Mouse (Mus musculus): ENCODE measurements around the gene Fgfr4.

Fgfr4 gene

DNA sequence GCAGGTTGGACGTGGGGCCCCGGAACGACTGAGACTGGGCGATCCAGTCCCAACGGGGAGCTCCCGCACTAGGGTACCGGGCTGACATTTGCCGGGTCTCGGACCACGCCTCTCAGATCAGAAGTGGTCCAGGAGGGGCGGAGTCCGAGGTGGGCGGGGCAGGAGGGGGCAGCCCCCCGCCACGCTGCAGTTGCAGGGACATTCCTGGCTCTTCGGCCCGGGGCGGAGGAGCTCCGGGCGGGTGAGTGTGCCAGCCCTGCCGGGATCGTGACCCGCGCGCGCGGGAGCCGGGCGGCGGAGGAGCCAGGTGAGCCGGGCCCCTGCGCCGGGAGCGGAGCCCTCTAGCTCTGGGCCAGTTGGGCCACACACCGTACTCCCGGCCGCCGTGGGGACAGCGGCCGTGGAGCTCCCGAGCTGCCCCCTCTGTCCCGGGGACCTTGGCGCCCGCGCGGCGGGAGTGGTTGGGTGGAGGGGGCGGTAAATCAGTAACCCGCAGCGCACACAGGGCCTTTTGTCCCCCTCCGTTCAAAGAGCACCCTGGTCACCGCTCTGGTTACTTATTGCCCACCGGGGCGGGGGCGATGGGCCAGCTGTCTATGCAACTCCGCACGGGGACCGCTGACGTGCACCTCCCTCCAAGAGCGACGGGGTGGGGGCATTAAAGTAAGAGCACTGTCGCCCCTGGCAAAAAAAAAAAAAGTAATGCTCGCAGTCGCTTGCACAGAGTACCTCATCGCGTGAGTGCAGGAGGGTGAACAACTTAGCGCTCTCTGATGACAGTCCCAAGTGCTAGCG lies at the start of gene Fgfr4:
Gene Fgfr4, plus strand, starts transcription at position 20 of the 795 bp plus-strand sequence.
- no peak for DNase-seq (ENCODE audit: extremely low read depth, low read depth, low spot score)

DNA sequence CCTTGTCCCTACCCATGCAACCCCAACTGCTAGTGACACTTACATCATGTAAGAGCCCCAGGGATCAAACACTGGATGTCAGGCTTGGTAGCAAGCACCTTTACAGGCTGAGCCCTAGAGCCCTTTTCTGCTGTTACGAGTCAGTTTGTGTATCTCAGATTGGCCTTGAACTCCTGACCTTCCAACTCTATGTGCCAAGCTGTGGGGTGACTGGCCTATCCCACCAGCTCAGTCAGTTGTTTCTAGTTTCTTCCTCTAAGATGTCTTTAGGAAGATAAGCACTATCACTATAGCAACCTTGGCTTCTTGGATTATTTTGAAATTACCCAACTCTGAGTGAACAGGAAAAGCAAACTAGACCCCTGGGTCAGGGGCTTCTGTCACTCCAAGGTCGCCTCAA lies 49.1 kb upstream of the Fgfr4 start:
- DNase-seq (ENCODE audit: extremely low read depth, low read depth, low spot score): no peak

DNA sequence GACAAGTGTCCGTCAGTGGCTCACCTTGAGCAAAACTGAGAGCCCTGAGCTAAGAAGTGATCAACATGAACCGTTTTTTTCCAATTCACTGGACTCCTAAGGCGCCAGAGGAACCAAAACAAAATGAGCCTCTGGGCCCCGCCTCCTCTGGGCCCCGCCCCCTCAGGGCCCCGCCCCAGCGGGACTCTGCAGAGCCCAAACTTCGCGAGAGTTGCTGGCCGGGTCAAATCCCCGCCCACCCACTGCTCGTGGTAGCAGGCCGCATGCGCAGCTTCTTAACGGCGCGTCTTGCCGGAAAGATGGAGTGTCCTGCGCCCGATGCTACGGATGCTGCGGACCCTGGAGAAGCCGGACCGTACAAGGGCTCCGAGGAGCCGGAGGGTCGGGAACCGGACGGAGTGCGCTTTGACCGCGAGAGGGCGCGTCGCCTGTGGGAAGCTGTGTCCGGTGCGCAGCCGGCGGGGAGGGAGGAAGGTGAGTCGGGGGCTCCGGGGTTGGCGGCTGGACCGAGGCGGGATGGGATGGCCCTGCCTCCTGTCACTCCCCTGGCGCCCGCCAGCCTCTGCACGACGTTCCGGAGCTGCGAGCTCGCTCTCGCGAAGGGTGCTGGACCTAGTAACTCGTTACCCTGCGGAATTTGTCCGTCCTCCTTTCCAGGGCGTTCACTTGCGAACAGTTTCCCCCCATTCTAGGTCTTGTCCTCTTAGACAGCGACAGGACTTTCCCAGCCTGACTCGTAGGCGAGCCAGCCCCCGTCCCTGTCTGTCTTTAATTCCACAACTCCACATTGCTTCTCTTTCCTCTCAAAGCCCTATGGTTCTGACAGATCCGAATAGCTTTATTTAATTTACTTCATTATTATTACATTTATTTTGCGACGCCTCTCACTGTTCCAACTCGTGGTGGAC lies 47.1 kb upstream of the Fgfr4 start, which contains the start of gene Zfp346:
Gene Zfp346, plus strand, starts transcription at position 267 of the 908 bp plus-strand sequence.
- peak; percentile 37 for DNase-seq (ENCODE audit: extremely low read depth, low read depth, low spot score)

- no peak for DNase-seq (ENCODE audit: extremely low read depth, low read depth, low spot score)
These were observed 46.3 kb upstream of the Fgfr4 start for GRCm38 (mm10) chr13:55105953-55106691.

DNA sequence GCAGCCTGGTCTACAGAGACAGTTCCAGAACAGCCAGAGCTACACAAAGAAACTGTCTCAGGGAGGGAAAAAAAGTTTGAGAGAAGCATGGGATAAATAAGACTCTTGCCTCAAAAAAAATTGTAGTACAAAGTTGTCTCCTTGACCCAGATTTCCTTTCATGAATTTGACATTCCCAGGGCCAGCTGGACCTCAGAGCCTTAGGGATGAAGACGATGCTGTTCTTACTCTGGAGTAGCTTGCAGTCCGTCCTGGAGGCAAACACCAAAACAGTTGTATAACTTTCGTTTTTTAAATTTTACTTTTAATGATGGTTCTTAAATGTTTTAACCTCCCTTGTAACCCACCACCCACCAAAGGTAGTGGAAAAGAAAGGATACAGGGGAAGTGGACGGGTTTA lies 45.3 kb upstream of the Fgfr4 start:
- DNase-seq (ENCODE audit: extremely low read depth, low read depth, low spot score): no peak

DNA sequence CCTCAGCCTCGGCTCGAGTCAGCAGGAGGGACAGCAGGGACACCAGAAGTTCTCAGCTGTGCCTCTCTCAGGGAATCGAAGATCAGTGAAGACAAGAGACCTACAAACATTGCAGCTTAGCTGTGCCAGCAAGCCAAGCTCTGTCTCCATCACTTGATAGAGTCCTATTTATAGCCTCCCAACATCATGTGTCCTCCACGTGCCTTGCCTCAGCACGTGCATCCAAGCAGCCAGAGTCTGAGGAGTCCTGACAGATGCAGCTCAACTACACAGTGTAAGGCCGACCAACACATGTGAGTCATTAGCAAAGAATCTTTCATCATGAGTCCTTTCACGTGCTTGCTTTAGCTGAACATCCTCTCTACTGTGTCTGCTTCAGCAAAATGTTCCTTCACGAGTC lies 44.7 kb upstream of the Fgfr4 start:
- no peak for DNase-seq (ENCODE audit: extremely low read depth, low read depth, low spot score)

GRCm38 (mm10) chr13:55114375-55114774 lies 38.1 kb upstream of the Fgfr4 start:
- no peak for DNase-seq (ENCODE audit: extremely low read depth, low read depth, low spot score)

DNA sequence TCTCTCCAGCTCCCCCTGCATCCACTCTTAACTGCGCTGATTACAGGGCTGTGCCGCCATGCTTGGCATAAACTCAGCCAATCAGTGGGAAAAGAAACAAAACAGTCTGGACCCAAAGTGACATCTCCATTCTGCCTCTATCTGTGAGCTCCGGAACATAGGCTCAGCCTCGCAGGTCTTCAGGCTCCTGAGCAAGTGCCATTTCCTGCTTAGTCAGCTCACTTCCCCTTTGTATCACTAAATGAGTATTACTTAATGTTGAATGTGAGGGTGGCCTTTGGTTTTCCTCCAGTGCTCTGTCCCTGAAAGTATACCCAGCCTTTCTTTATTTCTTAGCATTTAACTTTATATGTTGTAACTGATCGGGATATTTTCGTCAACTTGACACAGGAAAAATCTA lies 27.5 kb upstream of the Fgfr4 start:
- DNase-seq (ENCODE audit: extremely low read depth, low read depth, low spot score): no peak

- DNase-seq (ENCODE audit: extremely low read depth, low read depth, low spot score): no peak
These were observed 19.0 kb upstream of the Fgfr4 start, which contains the start of gene Gm17617 for GRCm38 (mm10) chr13:55133448-55133847. Gene Gm17617 (minus strand): TSS chr13:55133548.

DNA sequence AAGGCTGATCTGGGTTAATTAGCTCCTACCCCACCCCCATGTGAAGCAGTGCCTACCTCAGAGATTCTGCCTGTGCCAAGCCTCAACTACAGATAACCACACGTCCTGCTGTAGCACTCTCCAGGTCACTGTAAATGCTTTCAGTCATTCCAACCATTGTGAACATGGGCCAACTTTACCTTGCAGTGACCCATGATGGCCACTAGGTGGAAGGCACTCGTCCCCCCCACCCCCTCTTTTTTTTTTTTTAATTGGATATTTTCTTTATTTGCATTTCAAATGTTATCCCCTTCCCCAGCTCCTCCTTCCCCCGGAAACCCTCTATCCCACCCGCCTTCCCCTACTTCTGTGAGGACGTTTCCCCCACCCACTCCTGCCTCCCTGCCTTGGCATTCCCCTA lies 17.1 kb upstream of the Fgfr4 start:
- no peak for DNase-seq (ENCODE audit: extremely low read depth, low read depth, low spot score)

- DNase-seq (ENCODE audit: extremely low read depth, low read depth, low spot score): no peak
These were observed 12.2 kb upstream of the Fgfr4 start for GRCm38 (mm10) chr13:55140271-55140670.

GRCm38 (mm10) chr13:55153951-55154350 lies 1.5 kb downstream of the Fgfr4 start:
- DNase-seq (ENCODE audit: extremely low read depth, low read depth, low spot score): no peak

- no peak for DNase-seq (ENCODE audit: extremely low read depth, low read depth, low spot score)
These were observed 9.9 kb downstream of the Fgfr4 start for GRCm38 (mm10) chr13:55162365-55162764.

GRCm38 (mm10) chr13:55163553-55163952 lies 11.1 kb downstream of the Fgfr4 start:
- no peak for DNase-seq (ENCODE audit: extremely low read depth, low read depth, low spot score)

DNA sequence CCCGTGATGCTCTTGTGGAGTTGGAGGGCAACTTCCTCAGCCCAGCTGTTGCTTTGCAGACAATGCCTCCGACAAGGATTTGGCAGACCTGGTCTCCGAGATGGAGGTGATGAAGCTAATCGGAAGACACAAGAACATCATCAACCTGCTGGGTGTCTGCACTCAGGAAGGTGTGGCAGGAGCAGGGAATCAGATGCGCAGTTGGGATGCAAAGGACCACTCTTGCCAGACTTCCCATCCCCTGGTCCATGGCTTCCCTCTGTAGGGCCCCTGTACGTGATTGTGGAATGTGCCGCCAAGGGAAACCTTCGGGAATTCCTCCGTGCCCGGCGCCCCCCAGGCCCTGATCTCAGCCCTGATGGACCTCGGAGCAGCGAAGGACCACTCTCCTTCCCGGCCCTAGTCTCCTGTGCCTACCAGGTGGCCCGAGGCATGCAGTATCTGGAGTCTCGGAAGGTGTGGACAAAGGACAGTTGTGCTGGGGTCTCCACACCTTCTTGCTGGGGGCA lies 13.4 kb downstream of the Fgfr4 start:
- DNase-seq (ENCODE audit: extremely low read depth, low read depth, low spot score): no peak

DNA sequence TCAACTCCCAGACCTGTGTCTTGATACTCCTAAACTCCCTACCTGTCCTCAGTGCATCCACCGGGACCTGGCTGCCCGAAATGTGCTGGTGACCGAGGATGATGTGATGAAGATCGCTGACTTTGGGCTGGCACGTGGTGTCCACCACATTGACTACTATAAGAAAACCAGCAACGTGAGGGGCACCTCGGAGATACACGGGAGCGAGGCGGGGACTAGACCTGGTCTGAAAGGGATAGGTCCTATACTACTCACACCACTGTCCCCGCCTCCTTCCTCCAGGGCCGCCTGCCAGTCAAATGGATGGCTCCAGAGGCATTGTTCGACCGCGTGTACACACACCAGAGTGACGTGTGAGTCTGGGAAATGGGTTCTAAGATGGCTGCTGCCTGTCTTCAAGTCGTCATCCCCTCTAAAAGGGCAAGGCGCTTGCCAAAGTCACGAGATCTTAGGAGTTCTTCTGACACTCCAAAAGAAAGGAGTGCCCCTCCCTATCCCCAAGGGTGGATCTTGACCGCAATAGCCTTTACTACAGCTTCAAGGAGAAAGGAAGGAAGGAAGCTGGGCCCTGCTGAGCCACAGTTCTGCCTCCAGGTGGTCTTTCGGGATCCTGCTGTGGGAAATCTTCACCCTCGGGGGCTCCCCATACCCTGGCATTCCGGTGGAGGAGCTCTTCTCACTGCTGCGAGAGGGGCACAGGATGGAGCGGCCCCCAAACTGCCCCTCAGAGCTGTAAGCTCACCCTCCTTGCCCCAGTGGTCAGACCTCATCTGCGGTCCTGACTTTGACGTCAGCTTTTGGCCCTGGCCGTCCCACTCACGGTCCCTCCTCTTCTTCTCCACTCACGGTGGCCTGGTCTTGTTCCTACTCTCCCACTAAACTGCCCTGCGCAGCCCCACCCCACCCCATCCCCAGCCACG lies 14.6 kb downstream of the Fgfr4 start:
- DNase-seq (ENCODE audit: extremely low read depth, low read depth, low spot score): no peak

- no peak for DNase-seq (ENCODE audit: extremely low read depth, low read depth, low spot score)
These were observed 15.4 kb downstream of the Fgfr4 start for GRCm38 (mm10) chr13:55167798-55168197.

GRCm38 (mm10) chr13:55168255-55168654 lies 15.8 kb downstream of the Fgfr4 start:
- no peak for DNase-seq (ENCODE audit: extremely low read depth, low read depth, low spot score)

- DNase-seq (ENCODE audit: extremely low read depth, low read depth, low spot score): no peak
These were observed 16.5 kb downstream of the Fgfr4 start for GRCm38 (mm10) chr13:55168958-55169369.
